Mouse (Mus musculus): ENCODE data around the gene Mettl1. TPM values are rescaled to one million over a fixed set of nuclear protein-coding genes. Genes with fewer than 3 reads are reported as not detected.
"Not testable (repeated sequence)": the region's sequence is repeated elsewhere in the genome, so short reads cannot be mapped to it uniquely, and the experiment has no call there.

Mettl1 gene
- total RNA-seq, 2 experiments from 2014 or later: 7.7 to 7.9 TPM

- no peak for DNase-seq
- intact Hi-C loops (cut with DNase I): no loop called here
Observed at GRCm38 (mm10) chr10:127042468-127043115, 1.4 kb downstream of the Mettl1 start.

- DNase-seq: no peak
- intact Hi-C loops (cut with DNase I): no loop called here
Observed at GRCm38 (mm10) chr10:127043187-127043586, 2.0 kb downstream of the Mettl1 start.

- no peak for DNase-seq
- intact Hi-C loops (cut with DNase I): no loop called here
Observed at GRCm38 (mm10) chr10:127047954-127048353, 6.7 kb downstream of the Mettl1 start, which contains the start of gene Cyp27b1. TSS of gene Cyp27b1 (plus strand) at chr10:127048250.

GRCm38 (mm10) chr10:127048608-127049394 is 7.6 kb downstream of the Mettl1 start:
- intact Hi-C loops (cut with DNase I): no loop called here
- DNase-seq: no peak

GRCm38 (mm10) chr10:127049395-127050118 is 8.3 kb downstream of the Mettl1 start:
- intact Hi-C loops (cut with DNase I): no loop called here
- DNase-seq: no peak

GRCm38 (mm10) chr10:127050119-127050474 is 8.9 kb downstream of the Mettl1 start:
- intact Hi-C loops (cut with DNase I): no loop called here

GRCm38 (mm10) chr10:127054646-127055045 is 13.4 kb downstream of the Mettl1 start:
- intact Hi-C loops (cut with DNase I): no loop called here
- DNase-seq: no peak

More at GRCm38 (mm10) chr10:127050119-127050474, 8.9 kb downstream of the Mettl1 start:
- DNase-seq: no peak

- DNase-seq: no peak
- intact Hi-C loops (cut with DNase I): no loop called here
Observed at GRCm38 (mm10) chr10:127055406-127055805, 14.2 kb downstream of the Mettl1 start.

GRCm38 (mm10) chr10:127056490-127056889 is 15.3 kb downstream of the Mettl1 start:
- intact Hi-C loops (cut with DNase I): no loop called here
- DNase-seq: no peak

GRCm38 (mm10) chr10:127058161-127058560 is 16.9 kb downstream of the Mettl1 start:
- peak; percentile 76 to 81 for DNase-seq
- intact Hi-C loops (cut with DNase I): no loop called here

GRCm38 (mm10) chr10:127058708-127059107 is 17.5 kb downstream of the Mettl1 start:
- intact Hi-C loops (cut with DNase I): no loop called here
- no peak for DNase-seq

- no peak for DNase-seq
- intact Hi-C loops (cut with DNase I): no loop called here
Observed at GRCm38 (mm10) chr10:127059174-127059967, 18.2 kb downstream of the Mettl1 start.

GRCm38 (mm10) chr10:127059968-127060916 is 19.0 kb downstream of the Mettl1 start, which contains the start of gene March9:
TSS of gene March9 (minus strand) at chr10:127060184.
- intact Hi-C loops (cut with DNase I): no loop called here

GRCm38 (mm10) chr10:127061085-127061484 is 19.9 kb downstream of the Mettl1 start:
- intact Hi-C loops (cut with DNase I): no loop called here
- no peak for DNase-seq

More at GRCm38 (mm10) chr10:127059968-127060916, 19.0 kb downstream of the Mettl1 start, which contains the start of gene March9:
- no peak for DNase-seq

GRCm38 (mm10) chr10:127061513-127061912 is 20.3 kb downstream of the Mettl1 start:
- intact Hi-C loops (cut with DNase I): no loop called here

GRCm38 (mm10) chr10:127062101-127062500 is 20.9 kb downstream of the Mettl1 start:
- intact Hi-C loops (cut with DNase I); DNase-seq: not testable (repeated sequence)

More at GRCm38 (mm10) chr10:127061513-127061912, 20.3 kb downstream of the Mettl1 start:
- DNase-seq: no peak

- intact Hi-C loops (cut with DNase I): no loop called here
- no peak for DNase-seq
Observed at GRCm38 (mm10) chr10:127062503-127062902, 21.3 kb downstream of the Mettl1 start.

GRCm38 (mm10) chr10:127063239-127063872 is 22.1 kb downstream of the Mettl1 start, which contains the start of gene Cdk4:
TSS of gene Cdk4 (plus strand) at chr10:127063534.
- intact Hi-C loops (cut with DNase I): no loop called here
- peak; percentile 96 to 97 for DNase-seq

Measured in heart, postnatal 36 days (tissue).